Mouse (Mus musculus) limb, embryonic 11.5 days (tissue): ENCODE measurements around the gene Pcnp. TPM values are rescaled to one million over a fixed set of nuclear protein-coding genes. Genes with fewer than 3 reads are reported as not detected.

Experiments used
- ATAC-seq: fragments of 200-750 bp; cut with Nextera tagmentation; 2 replicates; pipeline ENCODE4 v1.8.0; 2017; ENCODE audit warnings: low read depth; ENCODE audit not compliant: insufficient number of reproducible peaks, low FRiP score, low TSS enrichment
- DNase-seq: peaks from one replicate; pipeline ENCODE4 v3.0.0-alpha.2; 2015; ENCODE audit warnings: low spot score
- H3K27ac ChIP-seq: fragments of 300-500 bp; sonication (generic); replicated peaks from 2 replicates; pipeline ENCODE4 v1.5.1; 2014; ENCODE audit warnings: low read depth, mild to moderate bottlenecking, low read length
- H3K27me3 ChIP-seq: fragments of 300-500 bp; sonication (generic); 2 replicates; pipeline ENCODE4 v1.6.1; 2014; ENCODE audit warnings: mild to moderate bottlenecking, low read length, mixed read lengths; ENCODE audit not compliant: control insufficient read depth, insufficient read depth
- H3K36me3 ChIP-seq: fragments of 300-500 bp; sonication (generic); 2 replicates; pipeline ENCODE4 v1.6.1; 2014; ENCODE audit warnings: mild to moderate bottlenecking, low read length, moderate library complexity, mixed read lengths; ENCODE audit not compliant: control insufficient read depth, insufficient read depth
- H3K4me1 ChIP-seq: fragments of 300-500 bp; sonication (generic); 2 replicates; pipeline ENCODE4 v1.6.1; 2014; ENCODE audit warnings: low read length, mixed read lengths; ENCODE audit not compliant: control insufficient read depth, insufficient read depth
- H3K4me2 ChIP-seq: fragments of 300-500 bp; sonication (generic); 2 replicates; pipeline ENCODE4 v1.6.1; 2014; ENCODE audit warnings: low read depth, mild to moderate bottlenecking, moderate library complexity; ENCODE audit not compliant: severe bottlenecking
- H3K4me3 ChIP-seq: fragments of 300-500 bp; sonication (generic); 2 replicates; pipeline ENCODE4 v1.5.1; 2014; ENCODE audit warnings: low read depth, low read length
- H3K9ac ChIP-seq: fragments of 300-500 bp; sonication (generic); 2 replicates; pipeline ENCODE4 v1.6.1; 2014; ENCODE audit warnings: mild to moderate bottlenecking, low read length
- H3K9me3 ChIP-seq: fragments of 300-500 bp; sonication (generic); 2 replicates; pipeline ENCODE4 v1.6.1; 2016; ENCODE audit warnings: low read length; ENCODE audit not compliant: control insufficient read depth
- WGBS: fragments of 180-500 bp; shearing (Covaris S2); extraction: QIAGEN DNeasy Blood & Tissue Kit; methylation state at CpG from one replicate; pipeline ENCODE4 v1.1.7; 2014; 5-methylcytosine and 5-hydroxymethylcytosine counted together
- polyA plus RNA-seq: library from polyadenylated mRNA; unstranded; fragments of >200 nt; fragmentation: Nextera tagmentation; extraction: Ambion mirVana; gene quantifications from 2 replicates; pipeline ENCODE4 v1.2.1, GENCODE M21; 2014

Pcnp gene
- polyA plus RNA-seq, 1 experiment from 2014 or later: 308 TPM

DNA sequence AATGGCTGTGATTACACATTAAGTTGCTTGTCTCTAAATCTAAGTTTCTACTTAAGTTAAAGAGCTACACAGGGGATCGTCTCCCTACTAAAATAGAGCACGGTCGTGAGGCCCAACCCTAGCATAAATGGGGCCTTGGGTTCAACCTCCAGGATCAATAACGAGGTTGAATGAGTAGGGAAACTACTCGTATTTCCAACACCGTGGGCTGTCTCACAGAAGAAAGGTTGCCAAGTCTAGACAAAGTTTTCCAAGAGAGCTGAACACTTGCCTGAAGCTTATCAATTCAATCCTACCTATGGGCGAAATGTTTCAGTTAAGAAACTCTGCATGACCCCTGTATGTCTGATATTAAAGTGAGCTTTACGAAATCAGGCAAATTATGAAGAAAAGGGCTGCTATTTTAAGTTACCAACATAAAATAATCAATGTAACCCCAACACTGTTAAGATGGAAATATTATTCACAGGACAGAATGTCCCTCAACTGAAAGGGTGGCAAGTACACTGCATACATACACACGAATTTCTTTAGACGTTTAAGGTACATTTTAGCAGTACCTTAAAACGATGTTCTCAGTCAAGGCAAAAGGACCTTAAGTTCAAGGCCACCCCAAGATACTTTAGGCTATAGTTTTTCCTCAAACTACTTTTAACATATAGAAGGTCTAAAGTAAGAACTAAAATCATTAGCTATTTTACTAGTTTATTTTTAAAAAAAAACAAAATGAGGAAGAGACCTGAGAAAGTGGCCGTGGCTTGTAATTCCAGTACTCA is 1.5 kb downstream of the Pcnp start:
- H3K36me3 ChIP-seq: peaks cover 5% of the 10 kb centered on the region; the same call in 1 of the 2 replicates
- H3K9ac ChIP-seq: peak overlapping the region; percentile 94
- peaks cover 7% of the 10 kb centered on the region for H3K4me1 ChIP-seq
- H3K9me3 ChIP-seq: no peaks in the 10 kb centered on the region
- 56% methylated on average over 12 of the region's 12 CpGs for WGBS
- no peaks in the 10 kb centered on the region for H3K27me3 ChIP-seq
- no peak for ATAC-seq
- no peak for DNase-seq
- no peak overlapping the region for H3K27ac ChIP-seq
- H3K4me2 ChIP-seq: peak overlapping the region; percentile 54
- peak overlapping the region; percentile 98 for H3K4me3 ChIP-seq

DNA sequence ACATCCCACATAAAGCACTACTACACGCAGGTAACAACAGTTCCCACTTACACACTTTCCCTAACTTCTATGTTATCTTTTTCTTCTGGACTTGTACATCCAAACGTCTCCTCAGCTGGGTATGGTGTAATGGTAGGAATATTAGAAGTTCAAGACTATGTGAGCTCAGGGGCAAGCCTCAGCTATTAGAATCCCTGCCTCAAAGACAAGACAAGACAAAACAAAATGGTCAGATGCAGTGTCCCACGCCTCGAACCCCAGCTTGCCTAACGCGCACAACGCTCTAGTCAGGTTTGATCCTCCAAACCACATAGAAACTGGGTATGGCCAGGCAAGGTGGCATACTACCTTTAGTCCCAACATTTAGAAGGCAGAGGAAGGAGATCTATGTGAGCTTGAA is 9.9 kb downstream of the Pcnp start:
- 96% methylated on average over 7 of the region's 7 CpGs for WGBS
- H3K9ac ChIP-seq: no peak overlapping the region
- H3K4me1 ChIP-seq: no peaks in the 10 kb centered on the region
- ATAC-seq (no peak), DNase-seq (no peak)
- no peaks in the 10 kb centered on the region for H3K27me3 ChIP-seq
- H3K27ac ChIP-seq: no peak overlapping the region
- no peak overlapping the region for H3K4me3 ChIP-seq
- no peaks in the 10 kb centered on the region for H3K9me3 ChIP-seq
- H3K4me2 ChIP-seq: no peak overlapping the region
- peaks cover 19% of the 10 kb centered on the region for H3K36me3 ChIP-seq

DNA sequence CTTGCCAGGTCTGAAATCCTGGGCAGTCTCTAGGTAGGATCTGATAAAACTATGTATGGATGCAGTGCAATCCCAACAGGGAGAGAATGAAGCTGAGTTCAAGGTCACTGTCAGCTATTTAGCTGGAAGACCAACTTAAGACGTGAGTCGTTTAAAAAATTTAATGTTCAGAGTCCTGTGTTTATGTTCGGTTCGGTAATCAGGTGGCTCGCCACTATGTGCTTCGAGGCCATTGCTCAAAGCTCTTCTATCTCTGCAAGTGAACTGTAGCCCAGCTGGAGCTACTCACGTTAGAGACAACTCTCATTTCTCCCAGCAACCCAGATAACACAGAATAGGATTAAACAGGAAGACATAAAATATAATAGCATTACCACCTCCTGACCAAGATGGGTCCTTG is 15.5 kb downstream of the Pcnp start:
- 92% methylated on average over 7 of the region's 7 CpGs for WGBS
- H3K4me2 ChIP-seq: no peak overlapping the region
- peaks cover 17% of the 10 kb centered on the region for H3K36me3 ChIP-seq
- DNase-seq (no peak), ATAC-seq (no peak)
- H3K27me3 ChIP-seq: no peaks in the 10 kb centered on the region
- no peak overlapping the region for H3K4me3 ChIP-seq
- H3K9me3 ChIP-seq: no peaks in the 10 kb centered on the region
- no peak overlapping the region for H3K27ac ChIP-seq
- no peak overlapping the region for H3K9ac ChIP-seq
- H3K4me1 ChIP-seq: no peaks in the 10 kb centered on the region

DNA sequence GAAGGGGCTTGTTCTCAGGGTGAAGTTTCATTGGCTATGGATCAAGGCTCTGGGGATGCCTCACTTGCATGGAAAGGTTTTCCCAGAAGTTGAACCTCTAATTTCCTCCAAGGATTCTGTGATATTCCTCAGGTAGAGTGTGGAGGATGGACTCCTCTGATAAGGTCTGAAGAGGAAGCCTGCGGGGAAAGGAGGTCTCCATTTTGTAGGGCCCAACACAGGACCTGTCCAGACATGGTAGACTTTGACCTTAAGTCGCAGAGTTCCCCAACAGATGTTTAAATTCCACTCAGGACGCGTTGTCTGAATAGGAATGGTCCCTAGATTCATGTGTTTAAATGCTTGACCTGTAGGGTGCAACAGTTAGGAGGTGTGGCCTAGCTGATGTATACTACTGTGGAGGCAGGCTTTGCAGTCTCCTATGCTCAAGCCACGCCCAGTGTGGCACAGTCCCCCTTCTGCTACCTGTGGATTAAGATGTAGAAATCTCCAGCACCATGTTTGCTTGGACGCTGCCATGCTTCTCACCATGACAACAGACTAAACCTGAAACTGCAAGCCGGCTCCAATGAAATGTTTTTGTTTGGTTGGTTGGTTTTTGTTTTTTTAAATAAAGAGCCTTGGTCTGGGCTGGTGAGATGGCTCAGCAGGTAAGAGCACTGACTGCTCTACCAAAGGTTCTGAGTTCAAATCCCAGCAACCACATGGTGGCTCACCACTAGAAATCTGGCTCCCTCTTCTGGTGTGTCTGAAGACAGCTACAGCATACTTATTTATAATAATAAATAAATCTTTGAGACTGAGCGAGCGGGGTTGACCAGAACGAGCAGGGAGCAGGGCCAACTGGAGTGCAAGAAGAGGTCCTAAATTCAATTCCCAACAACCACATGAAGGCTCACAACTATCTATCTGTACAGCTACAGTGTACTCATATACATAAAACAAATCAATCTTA is 16.5 kb downstream of the Pcnp start:
- WGBS: 88% methylated on average over 10 of the region's 10 CpGs
- ATAC-seq: no peak

DNA sequence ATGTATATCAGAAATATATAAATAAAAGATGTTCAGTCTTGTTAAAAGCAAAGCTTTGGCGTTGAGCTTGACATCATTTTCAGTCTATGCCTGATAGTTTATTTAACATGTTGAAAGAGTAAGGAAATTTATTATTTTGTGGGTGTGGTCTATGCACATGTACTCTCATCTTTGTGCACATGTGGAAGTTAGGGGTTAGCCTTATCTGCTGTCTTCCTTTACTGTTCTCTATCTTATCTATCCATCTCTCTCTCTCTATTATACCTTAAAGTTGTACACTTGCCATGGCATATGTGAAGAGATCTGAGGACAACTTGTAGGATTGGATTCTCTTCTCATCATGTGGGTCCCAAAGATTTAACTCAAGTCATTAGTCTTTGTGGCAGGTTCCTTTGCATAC is 20.7 kb downstream of the Pcnp start:
- no peak for ATAC-seq
- Histone ChIP-seq H3K27me3 (no peaks in the 10 kb centered on the region), H3K27ac (no peak overlapping the region), H3K9ac (no peak overlapping the region), H3K36me3 (peaks cover 13% of the 10 kb centered on the region; the same call in 1 of the 2 replicates), H3K4me3 (no peak overlapping the region), H3K4me1 (no peaks in the 10 kb centered on the region), H3K9me3 (no peaks in the 10 kb centered on the region), H3K4me2 (no peak overlapping the region)
- 96% methylated on average over 1 of the region's 1 CpGs for WGBS
- DNase-seq: no peak

More for the DNA sequence above, 16.5 kb downstream of the Pcnp start:
- Histone ChIP-seq H3K27ac (no peak overlapping the region), H3K4me2 (no peak overlapping the region), H3K27me3 (no peaks in the 10 kb centered on the region), H3K36me3 (peaks cover 10% of the 10 kb centered on the region; the same call in 1 of the 2 replicates), H3K9ac (no peak overlapping the region), H3K4me3 (no peak overlapping the region), H3K4me1 (no peaks in the 10 kb centered on the region), H3K9me3 (no peaks in the 10 kb centered on the region)
- DNase-seq: no peak

DNA sequence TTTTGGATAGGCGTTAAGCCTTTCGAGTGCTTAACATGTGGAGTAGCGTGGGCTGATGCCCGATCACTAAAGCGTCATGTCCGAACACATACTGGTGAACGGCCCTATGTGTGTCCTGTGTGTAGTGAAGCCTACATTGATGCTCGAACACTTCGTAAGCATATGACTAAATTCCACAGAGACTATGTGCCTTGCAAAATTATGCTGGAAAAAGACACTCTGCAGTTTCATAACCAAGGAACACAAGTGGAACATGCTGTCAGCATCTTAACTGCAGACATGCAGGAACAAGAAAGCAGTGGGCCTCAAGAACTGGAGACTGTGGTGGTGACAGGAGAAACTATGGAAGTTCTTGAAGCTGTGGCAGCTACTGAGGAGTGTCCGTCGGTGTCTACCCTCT is 22.7 kb downstream of the Pcnp start:
- H3K9me3 ChIP-seq: no peaks in the 10 kb centered on the region
- peaks cover 13% of the 10 kb centered on the region; the same call in 1 of the 2 replicates for H3K36me3 ChIP-seq

DNA sequence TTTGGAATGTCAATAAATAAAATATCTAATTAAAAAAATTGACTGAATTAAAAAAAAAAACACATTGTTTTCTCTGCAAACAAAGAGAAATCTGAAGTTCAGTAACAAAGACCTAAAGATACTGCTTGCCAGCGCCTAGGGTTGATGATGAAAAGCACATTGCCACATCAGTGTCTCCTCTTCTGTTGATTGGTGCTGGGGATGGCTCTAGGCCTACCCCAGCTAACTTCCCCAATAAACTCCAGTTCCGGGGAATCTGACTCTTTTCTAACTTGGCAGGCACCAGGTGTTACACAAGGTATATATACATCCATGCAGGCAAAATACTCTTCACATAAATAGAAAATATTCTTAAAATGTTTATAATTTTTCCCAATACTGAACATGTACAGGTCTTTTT is 35.3 kb downstream of the Pcnp start:
- Histone ChIP-seq H3K27me3 (no peaks in the 10 kb centered on the region), H3K4me3 (no peak overlapping the region), H3K27ac (no peak overlapping the region), H3K9ac (no peak overlapping the region), H3K36me3 (peaks cover 6% of the 10 kb centered on the region; the same call in 1 of the 2 replicates), H3K4me2 (no peak overlapping the region), H3K4me1 (no peaks in the 10 kb centered on the region), H3K9me3 (no peaks in the 10 kb centered on the region)
- 87% methylated on average over 2 of the region's 2 CpGs for WGBS
- ATAC-seq: no peak
- DNase-seq: no peak

More for the DNA sequence above, 22.7 kb downstream of the Pcnp start:
- Histone ChIP-seq H3K27me3 (no peaks in the 10 kb centered on the region), H3K4me2 (no peak overlapping the region), H3K27ac (no peak overlapping the region), H3K4me3 (no peak overlapping the region), H3K9ac (no peak overlapping the region), H3K4me1 (no peaks in the 10 kb centered on the region)
- no peak for ATAC-seq
- no peak for DNase-seq
- WGBS: 96% methylated on average over 11 of the region's 11 CpGs

DNA sequence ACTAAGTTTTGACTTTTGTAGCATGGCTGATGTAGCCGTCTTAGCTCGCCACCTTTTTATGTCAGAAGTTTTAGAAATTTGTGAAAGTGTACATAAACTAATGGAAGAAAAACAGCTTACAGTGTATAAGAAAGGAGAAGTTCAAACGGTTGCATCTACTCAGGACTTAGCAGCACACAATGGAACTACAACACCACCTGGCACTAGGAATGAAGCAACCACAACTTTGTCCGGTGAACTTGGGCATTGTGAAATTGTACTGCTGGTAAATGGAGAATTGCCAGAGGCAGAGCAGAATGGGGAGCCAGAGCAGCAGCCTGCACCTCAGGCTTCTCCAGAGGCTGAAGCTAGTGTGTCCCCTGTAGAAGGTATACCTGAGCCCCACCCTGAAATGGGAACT is 39.2 kb downstream of the Pcnp start:
- no peak overlapping the region for H3K27ac ChIP-seq
- 95% methylated on average over 4 of the region's 4 CpGs for WGBS

More for the DNA sequence above, 39.2 kb downstream of the Pcnp start:
- Histone ChIP-seq H3K4me2 (no peak overlapping the region), H3K27me3 (no peaks in the 10 kb centered on the region), H3K4me3 (no peak overlapping the region), H3K36me3 (peaks cover 6% of the 10 kb centered on the region), H3K9me3 (no peaks in the 10 kb centered on the region), H3K9ac (no peak overlapping the region), H3K4me1 (no peaks in the 10 kb centered on the region)
- DNase-seq (no peak), ATAC-seq (no peak)
